Mouse (Mus musculus): ENCODE results near the gene Gpr31b. TPM values are rescaled to one million over a fixed set of nuclear protein-coding genes. Genes with fewer than 3 reads are reported as not detected.

The Gpr31b gene
- 0.20 TPM in 1 of 2 replicates, not detected in the other for polyA plus RNA-seq (2012; ENCODE audit: low replicate concordance)

DNA sequence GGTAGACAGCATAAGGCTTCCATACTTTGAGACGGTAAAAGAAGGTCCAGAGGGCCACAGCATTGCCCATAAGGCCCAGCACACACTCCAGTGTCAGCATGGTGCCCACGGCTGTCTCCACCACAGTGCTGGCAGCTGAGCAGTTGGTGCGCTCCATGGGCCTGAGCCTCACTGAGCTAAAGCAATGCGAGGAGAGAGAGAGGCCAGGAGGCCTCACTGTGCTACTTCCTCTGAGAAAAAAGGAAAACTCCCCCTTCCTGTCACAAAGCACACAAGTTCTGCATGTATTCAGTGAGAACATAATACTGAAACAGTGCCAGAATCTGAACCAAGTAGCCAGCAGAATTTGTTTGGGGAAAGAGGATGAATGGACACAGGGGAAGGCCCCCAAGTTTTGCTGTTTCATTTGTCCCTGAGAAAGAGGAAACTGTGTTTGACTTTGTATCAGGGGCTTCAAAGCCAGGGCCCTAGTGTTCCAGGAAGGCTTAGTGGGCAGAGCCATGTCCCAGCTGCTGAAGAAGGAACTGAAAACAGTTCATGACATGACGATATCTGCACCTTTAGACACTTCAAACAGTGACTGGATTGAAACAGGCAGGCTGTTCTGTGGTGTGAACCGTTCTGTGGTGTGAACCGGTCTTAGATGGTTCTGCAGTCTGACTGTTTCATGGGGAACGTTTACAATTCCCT, at the start of gene Gpr31b:
TSS of gene Gpr31b (minus strand) at position 173 of the 690 bp plus-strand sequence.

DNA sequence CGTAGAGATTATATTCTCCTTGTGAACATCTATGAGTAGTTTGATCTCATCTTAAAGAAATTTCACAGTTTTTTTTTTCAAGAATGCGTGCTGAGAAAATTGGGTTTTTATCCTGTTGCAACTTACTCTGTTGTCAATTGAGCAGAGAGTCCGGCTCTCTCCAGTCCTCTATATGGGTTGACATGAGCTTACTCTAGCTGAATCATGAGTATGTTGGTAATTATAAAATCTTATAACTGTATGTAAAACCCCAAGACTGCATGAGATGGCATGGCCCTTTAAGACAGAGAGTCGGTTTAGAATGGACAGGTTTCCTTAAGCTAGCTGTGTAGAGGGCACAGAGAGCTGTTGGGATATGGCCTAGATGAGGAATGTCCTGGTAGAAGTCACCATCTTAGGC, 8.7 kb upstream of the Gpr31b start, which contains the start of gene Tcp10b:
TSS of gene Tcp10b (plus strand) at position 301 of the 400 bp plus-strand sequence.

DNA sequence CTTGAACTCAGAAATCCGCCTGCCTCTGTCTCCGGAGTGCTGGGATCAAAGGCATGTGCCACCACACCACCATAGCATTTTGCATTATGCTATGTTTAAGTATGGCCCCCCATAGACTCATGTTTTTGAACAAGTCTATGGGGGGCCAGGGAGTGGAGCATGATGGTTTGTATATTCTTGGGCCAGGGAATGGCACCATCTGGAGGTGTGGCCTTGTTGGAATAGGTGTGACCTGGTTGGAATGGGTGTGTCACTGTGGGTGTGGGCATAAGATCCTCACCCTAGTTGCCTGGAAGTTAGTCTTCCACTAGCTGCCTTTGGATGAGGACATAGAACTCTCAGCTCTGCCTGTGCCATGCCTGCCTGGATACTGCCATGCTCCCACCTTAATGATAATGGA, 45.5 kb downstream of the Gpr31b start, which contains the start of gene Sod2:
TSS of gene Sod2 (plus strand) at position 301 of the 400 bp plus-strand sequence.

Other genes starting within 250 kb of the Gpr31b start
- not detected in 2 replicates for gene Mas1, start 184.2 kb downstream of the Gpr31b start, polyA plus RNA-seq (2012; ENCODE audit: low replicate concordance)
- gene Mrgprh, start 176.3 kb downstream of the Gpr31b start, polyA plus RNA-seq (2012; ENCODE audit: low replicate concordance) = not detected in 2 replicates
- gene Pnldc1, start 142.1 kb downstream of the Gpr31b start, polyA plus RNA-seq (2012; ENCODE audit: low replicate concordance) = 0.10 and 0.66 TPM in 2 replicates
- 5.1 and 21.8 TPM in 2 replicates for gene Tcp1, start 136.6 kb downstream of the Gpr31b start, polyA plus RNA-seq (2012; ENCODE audit: low replicate concordance)
- 5.3 and 39.4 TPM in 2 replicates for gene Mrpl18, start 136.0 kb downstream of the Gpr31b start, polyA plus RNA-seq (2012; ENCODE audit: low replicate concordance)
- gene Acat3, start 111.7 kb downstream of the Gpr31b start, polyA plus RNA-seq (2012; ENCODE audit: low replicate concordance) = not detected in 2 replicates
- gene Acat2, start 91.5 kb downstream of the Gpr31b start, polyA plus RNA-seq (2012; ENCODE audit: low replicate concordance) = 2.2 and 2.5 TPM in 2 replicates
- gene Wtap, start 58.1 kb downstream of the Gpr31b start, polyA plus RNA-seq (2012; ENCODE audit: low replicate concordance) = 30.2 and 43.0 TPM in 2 replicates
- gene Sod2, start 45.5 kb downstream of the Gpr31b start, polyA plus RNA-seq (2012; ENCODE audit: low replicate concordance) = 136 and 308 TPM in 2 replicates
- not detected in 2 replicates for gene Tcp10b, start 8.8 kb upstream of the Gpr31b start, polyA plus RNA-seq (2012; ENCODE audit: low replicate concordance)
- 0.07 TPM in 1 of 2 replicates, not detected in the other for gene Unc93a, start 79.5 kb upstream of the Gpr31b start, polyA plus RNA-seq (2012; ENCODE audit: low replicate concordance)
- not detected in 2 replicates for gene Smok2a, start 168.9 kb upstream of the Gpr31b start, polyA plus RNA-seq (2012; ENCODE audit: low replicate concordance)
- not detected in 2 replicates for gene Smok2b, start 178.0 kb upstream of the Gpr31b start, polyA plus RNA-seq (2012; ENCODE audit: low replicate concordance)

All from hematopoietic multipotent progenitor cell, adult 10-12 weeks (in vitro differentiated cells).